In the genomic region with DNA sequence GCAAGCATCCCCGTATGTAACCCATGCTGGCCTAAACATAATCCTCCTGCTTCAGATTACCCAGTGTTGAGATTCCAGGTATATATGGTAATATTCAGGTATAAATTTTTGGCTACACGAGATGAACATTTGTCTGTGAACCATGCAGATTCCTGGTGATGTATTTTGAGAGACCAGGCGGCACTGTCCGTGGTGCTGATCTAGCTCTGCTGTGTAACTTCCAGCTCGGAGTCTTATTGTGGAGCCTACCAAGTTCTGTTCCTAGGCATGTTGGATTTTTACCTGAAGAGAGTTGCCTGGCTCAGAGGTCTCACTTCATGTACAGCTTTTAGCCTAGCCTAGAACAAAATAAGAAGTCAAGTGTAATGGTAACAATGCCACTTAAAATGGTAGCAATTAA, we compare ENCODE assay signal across 10 mouse cellular contexts.
DNase-seq lines count a peak whose midpoint lies in the region; ATAC-seq and TF ChIP-seq lines count a peak whose summit lies in the region.
"Had no signal": no experiment of that assay in that cellular context is flagged by ENCODE, and none has a peak within 500 bp of the region (broad histone marks: within the 10 kb centered on the region; RNA-seq: fewer than 3 reads in every experiment).

No protein-coding gene starts in this region.

- 36% methylated on average over 5 of the region's 5 CpGs for WGBS in intestine, embryonic 14.5 days
- 38% methylated on average over 5 of the region's 5 CpGs for WGBS in intestine, postnatal 0 days

- H3K4me1 ChIP-seq in intestine, embryonic 14.5 days (replicated peaks; ENCODE audit: control insufficient read depth, insufficient read depth, low read length) = no peaks in the 10 kb centered on the region; the same call in 1 of the 2 replicates
- H3K4me1 ChIP-seq in intestine, postnatal 0 days (replicated peaks; ENCODE audit: control insufficient read depth, insufficient read depth, low read length) = no peaks in the 10 kb centered on the region

- no peak overlapping the region for H3K4me2 ChIP-seq in intestine, embryonic 14.5 days (ENCODE audit: low read length)
- H3K4me2 ChIP-seq in intestine, postnatal 0 days (replicated peaks; ENCODE audit: low read depth) = no peak overlapping the region

- H3K9ac ChIP-seq in intestine, embryonic 14.5 days (ENCODE audit: low read length) = no peak overlapping the region
- no peak overlapping the region for H3K9ac ChIP-seq in intestine, postnatal 0 days (ENCODE audit: low read depth, low read length)

- no peak overlapping the region for H3K27ac ChIP-seq in intestine, embryonic 14.5 days (ENCODE audit: low read depth)
- H3K27ac ChIP-seq in intestine, postnatal 0 days (ENCODE audit: low read depth, low read length) = no peak overlapping the region

- H3K27me3 ChIP-seq in intestine, embryonic 14.5 days (replicated peaks; ENCODE audit: control insufficient read depth, insufficient read depth, low read length) = no peaks in the 10 kb centered on the region
- H3K27me3 ChIP-seq in intestine, postnatal 0 days (replicated peaks; ENCODE audit: control insufficient read depth, insufficient read depth, low read length) = no peaks in the 10 kb centered on the region

- TF ChIP-seq CTCF in intestine, postnatal 0 days (IDR thresholded peaks at IDR 0.05; ENCODE audit: low read depth) = no peak

- no peak for ATAC-seq in intestine, embryonic 14.5 days (replicated peaks; ENCODE audit: low FRiP score, low TSS enrichment, low read depth)
- no peak for ATAC-seq in intestine, postnatal 0 days
- ATAC-seq: activated CD4-positive, CD25-positive, alpha-beta regulatory T cell, adult 4 months had no signal

- H3K4me3 ChIP-seq in intestine, embryonic 14.5 days (ENCODE audit: low read depth, low read length) = no peak overlapping the region
- no peak overlapping the region for H3K4me3 ChIP-seq in intestine, postnatal 0 days (ENCODE audit: low read depth, low read length)

- H3K36me3 ChIP-seq in intestine, embryonic 14.5 days (ENCODE audit: control insufficient read depth, insufficient read depth, low read length) = no peaks in the 10 kb centered on the region
- no peaks in the 10 kb centered on the region for H3K36me3 ChIP-seq in intestine, postnatal 0 days (ENCODE audit: control insufficient read depth, insufficient read depth)

- H3K9me3 ChIP-seq in intestine, embryonic 14.5 days (ENCODE audit: control insufficient read depth, low read length) = no peaks in the 10 kb centered on the region
- H3K9me3 ChIP-seq in intestine, postnatal 0 days (ENCODE audit: control insufficient read depth) = no peaks in the 10 kb centered on the region

- peak; percentile 87 for DNase-seq in intestine, embryonic 14.5 days (ENCODE audit: low spot score)
- DNase-seq in 416B (ENCODE audit: low read depth) = peak; percentile 4
- peak; percentile 19 for DNase-seq in Muller cell, postnatal 12 days (ENCODE audit: inconsistent ontology term)
- peak; percentile 72 for DNase-seq in kidney, postnatal 10 days
- DNase-seq in layer of hippocampus, adult 9-11 months = no peak
- DNase-seq in left cerebral cortex, adult 9 months (ENCODE audit: low spot score in 2 of 2) = no peak
- no peak for DNase-seq in urinary bladder, postnatal 4 days (ENCODE audit: low spot score in 2 of 2)
- DNase-seq: right cerebral cortex, adult 18-20 months had no signal

Comparison
In these comparisons a context has a peak if more than half of its experiments do, and no peak if none do; other contexts are left out.
1. DNase-seq: peak in intestine, embryonic 14.5 days (single experiment), 416B (single experiment), Muller cell, postnatal 12 days (single experiment) and kidney, postnatal 10 days (single experiment); none in layer of hippocampus, adult 9-11 months (single experiment), left cerebral cortex, adult 9 months (0 of 2) and urinary bladder, postnatal 4 days (0 of 2).